In the genomic region with DNA sequence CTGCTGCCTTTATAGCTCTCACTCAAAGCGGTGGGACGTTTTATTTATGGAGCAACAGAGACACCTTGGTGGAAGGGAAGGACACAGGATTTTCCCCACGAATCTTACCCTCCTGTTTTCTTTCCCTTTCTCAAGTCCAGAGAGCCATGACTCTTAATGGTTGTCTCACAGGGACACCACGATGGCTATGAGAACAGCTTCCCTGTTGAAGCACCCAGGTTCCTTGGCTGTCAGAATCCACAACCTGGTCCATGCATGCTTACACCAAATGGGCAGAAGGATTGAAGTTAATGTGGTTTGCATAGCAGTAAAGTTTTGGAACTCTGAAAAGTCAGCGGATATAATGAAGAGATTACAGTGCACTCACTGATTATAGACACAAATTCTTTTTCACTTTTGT, we compare ENCODE assay signal across 9 mouse cellular contexts. TPM values are rescaled to one million over a fixed set of nuclear protein-coding genes. Genes with fewer than 3 reads are reported as not detected.
DNase-seq lines count a peak whose midpoint lies in the region; ATAC-seq lines count a peak whose summit lies in the region.
"Had no signal": no experiment of that assay in that cellular context is flagged by ENCODE, and none has a peak within 500 bp of the region (broad histone marks: within the 10 kb centered on the region; RNA-seq: fewer than 3 reads in every experiment).

No protein-coding gene starts in this region.

- H3K4me1 ChIP-seq in kidney, embryonic 14.5 days (ENCODE audit: control insufficient read depth, insufficient read depth, low read length): no peaks in the 10 kb centered on the region
- 0 out of 2 replicates have a peak, but pooled peaks cover 5% of the 10 kb centered on the region for H3K4me1 ChIP-seq in embryonic facial prominence, embryonic 14.5 days (ENCODE audit: control insufficient read depth, insufficient read depth, low read length)
- peaks cover 9% of the 10 kb centered on the region for H3K4me1 ChIP-seq in hindbrain, embryonic 16.5 days (ENCODE audit: control insufficient read depth, insufficient read depth, low read depth, low read length)
- H3K4me1 ChIP-seq in midbrain, embryonic 16.5 days (ENCODE audit: control insufficient read depth, insufficient read depth, low read length): peaks cover 12% of the 10 kb centered on the region

- H3K9ac ChIP-seq in kidney, embryonic 14.5 days (ENCODE audit: low read depth, low read length): no peak overlapping the region
- H3K9ac ChIP-seq in embryonic facial prominence, embryonic 14.5 days (ENCODE audit: low read depth, low read length): no peak overlapping the region
- H3K9ac ChIP-seq in hindbrain, embryonic 16.5 days (ENCODE audit: low read depth, low read length): no peak overlapping the region
- no peak overlapping the region; the same call in 1 of the 2 replicates for H3K9ac ChIP-seq in midbrain, embryonic 16.5 days (ENCODE audit: low read depth, low read length)

- ATAC-seq in kidney, embryonic 14.5 days (ENCODE audit: low FRiP score, low TSS enrichment): no peak
- ATAC-seq in embryonic facial prominence, embryonic 14.5 days (ENCODE audit: low read depth): no peak
- ATAC-seq in hindbrain, embryonic 16.5 days: no peak
- ATAC-seq in midbrain, embryonic 16.5 days: no peak

- no peaks in the 10 kb centered on the region for H3K36me3 ChIP-seq in kidney, embryonic 14.5 days (ENCODE audit: control insufficient read depth, insufficient read depth, low read length)
- no peaks in the 10 kb centered on the region for H3K36me3 ChIP-seq in embryonic facial prominence, embryonic 14.5 days (ENCODE audit: control insufficient read depth, insufficient read depth, low read length)
- H3K36me3 ChIP-seq in hindbrain, embryonic 16.5 days (ENCODE audit: control insufficient read depth, insufficient read depth, low read length): no peaks in the 10 kb centered on the region
- H3K36me3 ChIP-seq in midbrain, embryonic 16.5 days (ENCODE audit: control insufficient read depth, insufficient read depth, low read length): no peaks in the 10 kb centered on the region

- no peaks in the 10 kb centered on the region for H3K9me3 ChIP-seq in kidney, embryonic 14.5 days (ENCODE audit: control insufficient read depth, low read length)
- H3K9me3 ChIP-seq in embryonic facial prominence, embryonic 14.5 days (ENCODE audit: control insufficient read depth, low read length): no peaks in the 10 kb centered on the region
- no peaks in the 10 kb centered on the region for H3K9me3 ChIP-seq in hindbrain, embryonic 16.5 days (ENCODE audit: control insufficient read depth, low read length)
- H3K9me3 ChIP-seq in midbrain, embryonic 16.5 days (replicated peaks; ENCODE audit: control insufficient read depth, low read length, poor library complexity, severe bottlenecking): no peaks in the 10 kb centered on the region

- DNase-seq in kidney, postnatal 36 days: no peak
- DNase-seq in embryonic facial prominence, embryonic 14.5 days (ENCODE audit: low spot score): no peak
- no peak for DNase-seq in testis, postnatal 10 days (ENCODE audit: low spot score)
- DNase-seq in gastrocnemius, adult 8-10 months (ENCODE audit: low spot score in 2 of 2): no peak
- DNase-seq in kidney, postnatal 4 days: no peak

- H3K4me2 ChIP-seq in kidney, embryonic 14.5 days (replicated peaks; ENCODE audit: low read depth, low read length): peak overlapping the region; percentile 73; the same call in 1 of the 2 replicates
- peak overlapping the region; percentile 90; the same call in 1 of the 2 replicates for H3K4me2 ChIP-seq in embryonic facial prominence, embryonic 14.5 days (ENCODE audit: low read depth, low read length)
- peak overlapping the region; percentile 100 for H3K4me2 ChIP-seq in hindbrain, embryonic 16.5 days (ENCODE audit: low read length)
- peak overlapping the region; percentile 100 for H3K4me2 ChIP-seq in midbrain, embryonic 16.5 days (ENCODE audit: low read length)

- 15% methylated on average over 5 of the region's 5 CpGs for WGBS in kidney, embryonic 14.5 days
- 16% methylated on average over 5 of the region's 5 CpGs for WGBS in embryonic facial prominence, embryonic 14.5 days
- 18% methylated on average over 5 of the region's 5 CpGs for WGBS in hindbrain, embryonic 16.5 days
- 15% methylated on average over 5 of the region's 5 CpGs for WGBS in midbrain, embryonic 16.5 days

- no peak overlapping the region for H3K27ac ChIP-seq in kidney, embryonic 14.5 days (ENCODE audit: low read depth, low read length)
- H3K27ac ChIP-seq in embryonic facial prominence, embryonic 14.5 days (replicated peaks; ENCODE audit: low read depth, low read length): no peak overlapping the region
- H3K27ac ChIP-seq in hindbrain, embryonic 16.5 days (ENCODE audit: low read depth, low read length): no peak overlapping the region
- H3K27ac ChIP-seq in midbrain, embryonic 16.5 days (ENCODE audit: low read length): no peak overlapping the region

- no peak overlapping the region; the same call in 1 of the 2 replicates for H3K4me3 ChIP-seq in kidney, embryonic 14.5 days (ENCODE audit: low read length)
- peak overlapping the region; percentile 47; the same call in 1 of the 2 replicates for H3K4me3 ChIP-seq in embryonic facial prominence, embryonic 14.5 days (ENCODE audit: low read depth, low read length)
- H3K4me3 ChIP-seq in hindbrain, embryonic 16.5 days (ENCODE audit: low read length): peak overlapping the region; percentile 71
- H3K4me3 ChIP-seq in midbrain, embryonic 16.5 days (ENCODE audit: low read depth, low read length): no peak overlapping the region

- peaks cover 57% of the 10 kb centered on the region for H3K27me3 ChIP-seq in kidney, embryonic 14.5 days (ENCODE audit: control insufficient read depth, insufficient read depth, low read length)
- H3K27me3 ChIP-seq in embryonic facial prominence, embryonic 14.5 days (replicated peaks; ENCODE audit: control insufficient read depth, insufficient read depth, low read length): peaks cover 72% of the 10 kb centered on the region
- H3K27me3 ChIP-seq in hindbrain, embryonic 16.5 days (replicated peaks; ENCODE audit: control insufficient read depth, insufficient read depth, low read length): peaks cover 32% of the 10 kb centered on the region
- peaks cover 22% of the 10 kb centered on the region for H3K27me3 ChIP-seq in midbrain, embryonic 16.5 days (ENCODE audit: control insufficient read depth, insufficient read depth, low read depth, low read length)

RNA-seq across cellular contexts. Expression of a gene that starts 0.2 kb away (rescaled TPM):
- polyA plus RNA-seq in kidney, embryonic 14.5 days (2014; fragmentation: Nextera tagmentation; extraction: Ambion mirVana): 0.22 TPM in 1 of 2 replicates, not detected in the other
- 0.67 and 1.1 TPM in 2 replicates for polyA plus RNA-seq in embryonic facial prominence, embryonic 14.5 days (2014; fragmentation: Nextera tagmentation; extraction: Ambion mirVana)
- 0.06 and 0.10 TPM in 2 replicates for polyA plus RNA-seq in hindbrain, embryonic 16.5 days (2015; fragmentation: Nextera tagmentation; extraction: Ambion mirVana)
- 0.12 and 0.15 TPM in 2 replicates for polyA plus RNA-seq in midbrain, embryonic 16.5 days (2015; fragmentation: Nextera tagmentation; extraction: Ambion mirVana)
- not detected for total RNA-seq in gastrocnemius, adult 8-10 months (2022)
- total RNA-seq: hematopoietic stem cell, adult 5-6 weeks had no signal

Comparison
In these comparisons a context has a peak if more than half of its experiments do, and no peak if none do; other contexts are left out.
1. H3K4me3 ChIP-seq: peak in embryonic facial prominence, embryonic 14.5 days (single experiment) and hindbrain, embryonic 16.5 days (single experiment); none in kidney, embryonic 14.5 days (single experiment) and midbrain, embryonic 16.5 days (single experiment).
2. Peak in every context shown above with its lines, with median percentiles within 50 percentile points of each other: H3K4me2 ChIP-seq.